Mouse (Mus musculus): ENCODE results near the gene Gm17018.

GRCm38 (mm10) chr19:45602606-45603005 lies 42.2 kb downstream of the Gm17018 start:
- TF ChIP-seq CTCF (IDR thresholded peaks at IDR 0.05; ENCODE audit: low read depth, low read length) (no peak), POLR2A (IDR thresholded peaks at IDR 0.05; ENCODE audit: extremely low read depth, insufficient read depth, low read length) (no peak)

Measured in liver, adult 2 months (tissue).